8 mouse cellular contexts compared by ENCODE assay signal in genomic region chr8:84708774-84709475, GRCm38 (mm10). TPM values are rescaled to one million over a fixed set of nuclear protein-coding genes. Genes with fewer than 3 reads are reported as not detected.
DNase-seq lines count a peak whose midpoint lies in the region; ATAC-seq and TF ChIP-seq lines count a peak whose summit lies in the region.

No protein-coding gene starts in this region.

- peak overlapping the region; percentile 2 for H3K4me3 ChIP-seq in erythroblast, embryonic 14.5 days (replicated peaks)
- H3K4me3 ChIP-seq in heart, embryonic 13.5 days, result peak overlapping the region; percentile 24; the same call in 1 of the 2 replicates
- H3K4me3 ChIP-seq in kidney, postnatal 0 days (replicated peaks; ENCODE audit: low read depth, low read length), result no peak overlapping the region
- H3K4me3 ChIP-seq in liver, embryonic 13.5 days (replicated peaks), result no peak overlapping the region
- H3K4me3 ChIP-seq in stomach, embryonic 14.5 days (ENCODE audit: low read depth, low read length), result no peak overlapping the region

- H3K27ac ChIP-seq in heart, embryonic 13.5 days (replicated peaks), result no peak overlapping the region; the same call in 1 of the 2 replicates
- no peak overlapping the region for H3K27ac ChIP-seq in kidney, postnatal 0 days
- H3K27ac ChIP-seq in liver, embryonic 13.5 days, result 0 out of 2 replicates have a peak overlapping the region, but pooled peaks have one; percentile 66
- H3K27ac ChIP-seq in stomach, embryonic 14.5 days (ENCODE audit: low read length), result no peak overlapping the region

- ATAC-seq in heart, embryonic 13.5 days (ENCODE audit: extremely low read depth, insufficient number of reproducible peaks, low FRiP score, low TSS enrichment), result 0 out of 2 replicates have a peak, but pooled peaks have one; percentile 12
- ATAC-seq in kidney, postnatal 0 days (replicated peaks; ENCODE audit: low FRiP score, low read depth), result peak; percentile 48
- peak; percentile 41 for ATAC-seq in liver, embryonic 13.5 days (ENCODE audit: low read depth)
- ATAC-seq in stomach, embryonic 14.5 days (ENCODE audit: insufficient number of reproducible peaks, insufficient read depth, low FRiP score, low read depth), result peak; percentile 40

- peak overlapping the region; percentile 66 for H3K9ac ChIP-seq in heart, embryonic 13.5 days
- no peak overlapping the region for H3K9ac ChIP-seq in kidney, postnatal 0 days (ENCODE audit: low read depth, low read length)
- H3K9ac ChIP-seq in liver, embryonic 13.5 days, result peak overlapping the region; percentile 98; the same call in 1 of the 2 replicates
- no peak overlapping the region for H3K9ac ChIP-seq in stomach, embryonic 14.5 days (replicated peaks; ENCODE audit: low read depth, low read length)

- H3K4me1 ChIP-seq in erythroblast, embryonic 14.5 days (ENCODE audit: control insufficient read depth), result peaks cover 91% of the 10 kb centered on the region
- H3K4me1 ChIP-seq in heart, embryonic 13.5 days, result peaks cover 86% of the 10 kb centered on the region
- H3K4me1 ChIP-seq in kidney, postnatal 0 days (replicated peaks; ENCODE audit: insufficient read depth, low read length), result peaks cover 63% of the 10 kb centered on the region
- peaks cover 80% of the 10 kb centered on the region for H3K4me1 ChIP-seq in liver, embryonic 13.5 days (replicated peaks)
- peaks cover 55% of the 10 kb centered on the region for H3K4me1 ChIP-seq in stomach, embryonic 14.5 days (ENCODE audit: control insufficient read depth, insufficient read depth, low read length)

- peaks cover 24% of the 10 kb centered on the region for H3K36me3 ChIP-seq in erythroblast, embryonic 14.5 days (ENCODE audit: control insufficient read depth)
- peaks cover 19% of the 10 kb centered on the region for H3K36me3 ChIP-seq in heart, embryonic 13.5 days
- H3K36me3 ChIP-seq in kidney, postnatal 0 days (ENCODE audit: insufficient read depth, low read length), result no peaks in the 10 kb centered on the region
- H3K36me3 ChIP-seq in liver, embryonic 13.5 days, result peaks cover 5% of the 10 kb centered on the region
- peaks cover 12% of the 10 kb centered on the region; the same call in 1 of the 2 replicates for H3K36me3 ChIP-seq in stomach, embryonic 14.5 days (ENCODE audit: control insufficient read depth, insufficient read depth, low read length)

- 15% methylated on average over 12 of the region's 12 CpGs for WGBS in heart, embryonic 13.5 days
- WGBS in kidney, postnatal 0 days, result 18% methylated on average over 12 of the region's 12 CpGs
- 17% methylated on average over 12 of the region's 12 CpGs for WGBS in liver, embryonic 13.5 days (ENCODE audit: insufficient replicate concordance)
- WGBS in stomach, embryonic 14.5 days, result 23% methylated on average over 12 of the region's 12 CpGs

- DNase-seq in CD4-positive helper T cell, adult 2 months (ENCODE audit: low read depth, low spot score), result peak; percentile 87
- DNase-seq in brain, adult 2 months (ENCODE audit: low read depth, low spot score), result peak; percentile 91
- peak; percentile 90 for DNase-seq in kidney, postnatal 0 days (ENCODE audit: low spot score)
- DNase-seq in liver, embryonic 13.5 days, result peak; percentile 82
- DNase-seq in neural tube, embryonic 10.5 days (ENCODE audit: extremely low spot score, low spot score), result peak; percentile 90

- no peaks in the 10 kb centered on the region; the same call in 1 of the 2 replicates for H3K9me3 ChIP-seq in erythroblast, embryonic 14.5 days (ENCODE audit: control insufficient read depth, low read length)
- H3K9me3 ChIP-seq in heart, embryonic 13.5 days, result no peaks in the 10 kb centered on the region
- H3K9me3 ChIP-seq in kidney, postnatal 0 days (replicated peaks; ENCODE audit: low read length), result no peaks in the 10 kb centered on the region
- H3K9me3 ChIP-seq in liver, embryonic 13.5 days (replicated peaks), result no peaks in the 10 kb centered on the region
- no peaks in the 10 kb centered on the region for H3K9me3 ChIP-seq in stomach, embryonic 14.5 days (ENCODE audit: control insufficient read depth, low read depth, low read length)

- peak; percentile 96 for TF ChIP-seq CTCF in kidney, postnatal 0 days (IDR thresholded peaks at IDR 0.05; ENCODE audit: low read depth)

- H3K27me3 ChIP-seq in erythroblast, embryonic 14.5 days (ENCODE audit: control insufficient read depth), result peaks cover 39% of the 10 kb centered on the region
- H3K27me3 ChIP-seq in heart, embryonic 13.5 days (replicated peaks), result peaks cover 56% of the 10 kb centered on the region
- H3K27me3 ChIP-seq in kidney, postnatal 0 days (ENCODE audit: insufficient read depth, low read length), result peaks cover 23% of the 10 kb centered on the region; the same call in 1 of the 2 replicates
- peaks cover 52% of the 10 kb centered on the region for H3K27me3 ChIP-seq in liver, embryonic 13.5 days
- H3K27me3 ChIP-seq in stomach, embryonic 14.5 days (ENCODE audit: control insufficient read depth, insufficient read depth, low read length), result peaks cover 28% of the 10 kb centered on the region; the same call in 1 of the 2 replicates

- H3K4me2 ChIP-seq in heart, embryonic 13.5 days, result peak overlapping the region; percentile 74
- no peak overlapping the region for H3K4me2 ChIP-seq in kidney, postnatal 0 days (ENCODE audit: low read length)
- peak overlapping the region; percentile 95 for H3K4me2 ChIP-seq in liver, embryonic 13.5 days
- no peak overlapping the region for H3K4me2 ChIP-seq in stomach, embryonic 14.5 days (replicated peaks; ENCODE audit: low read depth, low read length)

RNA-seq across cellular contexts. Expression of gene Lyl1, which starts 7.7 kb away (rescaled TPM):
- 61.4 and 62.8 TPM in 2 replicates for polyA plus RNA-seq in erythroblast, embryonic 14.5 days (2012)
- polyA plus RNA-seq in heart, embryonic 13.5 days (2015; fragmentation: Nextera tagmentation; extraction: Ambion mirVana), result 15.4 and 17.1 TPM in 2 replicates
- polyA plus RNA-seq in kidney, postnatal 0 days (2015; fragmentation: Nextera tagmentation; extraction: Ambion mirVana), result 6.1 and 6.4 TPM in 2 replicates
- polyA plus RNA-seq in liver, embryonic 13.5 days (2015; fragmentation: Nextera tagmentation; extraction: Ambion mirVana), result 61.2 and 61.3 TPM in 2 replicates
- polyA plus RNA-seq in stomach, embryonic 14.5 days (2014; fragmentation: Nextera tagmentation; extraction: Ambion mirVana), result 4.6 and 5.0 TPM in 2 replicates

RNA-seq across cellular contexts. Expression of gene G430095P16Rik, which starts 13.9 kb away (rescaled TPM):
- polyA plus RNA-seq in erythroblast, embryonic 14.5 days (2012), result 11.0 and 11.9 TPM in 2 replicates
- 7.8 and 8.9 TPM in 2 replicates for polyA plus RNA-seq in heart, embryonic 13.5 days (2015; fragmentation: Nextera tagmentation; extraction: Ambion mirVana)
- polyA plus RNA-seq in kidney, postnatal 0 days (2015; fragmentation: Nextera tagmentation; extraction: Ambion mirVana), result 1.9 and 2.5 TPM in 2 replicates
- polyA plus RNA-seq in liver, embryonic 13.5 days (2015; fragmentation: Nextera tagmentation; extraction: Ambion mirVana), result 9.6 and 10.0 TPM in 2 replicates
- 2.8 and 5.0 TPM in 2 replicates for polyA plus RNA-seq in stomach, embryonic 14.5 days (2014; fragmentation: Nextera tagmentation; extraction: Ambion mirVana)

RNA-seq across cellular contexts. Expression of gene Nacc1, which starts 21.3 kb away (rescaled TPM):
- 7.0 and 8.5 TPM in 2 replicates for polyA plus RNA-seq in erythroblast, embryonic 14.5 days (2012)
- 15.1 and 15.7 TPM in 2 replicates for polyA plus RNA-seq in heart, embryonic 13.5 days (2015; fragmentation: Nextera tagmentation; extraction: Ambion mirVana)
- polyA plus RNA-seq in kidney, postnatal 0 days (2015; fragmentation: Nextera tagmentation; extraction: Ambion mirVana), result 15.9 and 16.1 TPM in 2 replicates
- 6.9 and 7.6 TPM in 2 replicates for polyA plus RNA-seq in liver, embryonic 13.5 days (2015; fragmentation: Nextera tagmentation; extraction: Ambion mirVana)
- polyA plus RNA-seq in stomach, embryonic 14.5 days (2014; fragmentation: Nextera tagmentation; extraction: Ambion mirVana), result 25.1 and 25.7 TPM in 2 replicates

RNA-seq across cellular contexts. Expression of gene Trmt1, which starts 22.8 kb away (rescaled TPM):
- 8.9 and 9.0 TPM in 2 replicates for polyA plus RNA-seq in erythroblast, embryonic 14.5 days (2012)
- polyA plus RNA-seq in heart, embryonic 13.5 days (2015; fragmentation: Nextera tagmentation; extraction: Ambion mirVana), result 47.6 and 51.6 TPM in 2 replicates
- polyA plus RNA-seq in kidney, postnatal 0 days (2015; fragmentation: Nextera tagmentation; extraction: Ambion mirVana), result 55.3 and 56.1 TPM in 2 replicates
- 45.9 and 46.8 TPM in 2 replicates for polyA plus RNA-seq in liver, embryonic 13.5 days (2015; fragmentation: Nextera tagmentation; extraction: Ambion mirVana)
- 64.6 and 65.7 TPM in 2 replicates for polyA plus RNA-seq in stomach, embryonic 14.5 days (2014; fragmentation: Nextera tagmentation; extraction: Ambion mirVana)

RNA-seq across cellular contexts. Expression of gene Ier2, which starts 46.3 kb away (rescaled TPM):
- 17.2 and 18.5 TPM in 2 replicates for polyA plus RNA-seq in erythroblast, embryonic 14.5 days (2012)
- polyA plus RNA-seq in heart, embryonic 13.5 days (2015; fragmentation: Nextera tagmentation; extraction: Ambion mirVana), result 43.0 and 44.8 TPM in 2 replicates
- polyA plus RNA-seq in kidney, postnatal 0 days (2015; fragmentation: Nextera tagmentation; extraction: Ambion mirVana), result 77.4 and 83.8 TPM in 2 replicates
- 20.5 and 24.1 TPM in 2 replicates for polyA plus RNA-seq in liver, embryonic 13.5 days (2015; fragmentation: Nextera tagmentation; extraction: Ambion mirVana)
- 73.1 and 83.4 TPM in 2 replicates for polyA plus RNA-seq in stomach, embryonic 14.5 days (2014; fragmentation: Nextera tagmentation; extraction: Ambion mirVana)

Comparison
In these comparisons a context has a peak if more than half of its experiments do, and no peak if none do; other contexts are left out.
1. H3K4me3 ChIP-seq: peak in erythroblast, embryonic 14.5 days (single experiment) and heart, embryonic 13.5 days (single experiment); none in kidney, postnatal 0 days (single experiment), liver, embryonic 13.5 days (single experiment) and stomach, embryonic 14.5 days (single experiment).
2. H3K4me2 ChIP-seq: peak in heart, embryonic 13.5 days (single experiment) and liver, embryonic 13.5 days (single experiment); none in kidney, postnatal 0 days (single experiment) and stomach, embryonic 14.5 days (single experiment).
3. H3K9ac ChIP-seq: peak in heart, embryonic 13.5 days (single experiment) and liver, embryonic 13.5 days (single experiment); none in kidney, postnatal 0 days (single experiment) and stomach, embryonic 14.5 days (single experiment).
4. Peak in every context shown above with its lines, with median percentiles within 50 percentile points of each other: DNase-seq and ATAC-seq.